Mouse (Mus musculus) erythroblast, embryonic 14.5 days (primary cell): ENCODE data around the gene Meig1. TPM values are rescaled to one million over a fixed set of nuclear protein-coding genes. Genes with fewer than 3 reads are reported as not detected.

Experiments used
- H3K27me3 ChIP-seq: 2 replicates; pipeline ENCODE4 v1.6.1; 2012; ENCODE audit warnings: inconsistent platforms; ENCODE audit not compliant: control insufficient read depth
- H3K36me3 ChIP-seq: 2 replicates; pipeline ENCODE4 v1.6.1; 2012; ENCODE audit warnings: mild to moderate bottlenecking, inconsistent platforms; ENCODE audit not compliant: control insufficient read depth
- H3K4me1 ChIP-seq: 2 replicates; pipeline ENCODE4 v1.6.1; 2012; ENCODE audit warnings: inconsistent platforms; ENCODE audit not compliant: control insufficient read depth
- H3K4me3 ChIP-seq: replicated peaks from 2 replicates; pipeline ENCODE3; 2012; ENCODE audit warnings: moderate library complexity, mild to moderate bottlenecking, inconsistent platforms
- H3K9me3 ChIP-seq: 2 replicates; pipeline ENCODE4 v1.6.1; 2012; ENCODE audit warnings: low read length, inconsistent platforms, mixed read lengths; ENCODE audit not compliant: control insufficient read depth
- GATA1 ChIP-seq: IDR thresholded peaks from 2 replicates; pipeline ENCODE4 v1.6.1; 2012; ENCODE audit warnings: low read length, inconsistent platforms, mixed read lengths
- TAL1 ChIP-seq: IDR thresholded peaks from 3 replicates; pipeline ENCODE4 v1.6.1; 2012; ENCODE audit warnings: low read length, inconsistent platforms, mixed read lengths
- polyA plus RNA-seq: library from polyadenylated mRNA; stranded (reverse); fragments of >175 nt; gene quantifications from 2 replicates; pipeline ENCODE4 v1.2.3, GENCODE M21; 2012

The Meig1 gene
- polyA plus RNA-seq, 1 experiment = not detected

- Histone ChIP-seq H3K27me3 (no peaks in the 10 kb centered on the region), H3K9me3 (no peaks in the 10 kb centered on the region), H3K4me1 (no peaks in the 10 kb centered on the region), H3K36me3 (no peaks in the 10 kb centered on the region), H3K4me3 (no peak overlapping the region)
- TF ChIP-seq TAL1 (no peak), GATA1 (no peak)
These were observed 35.2 kb downstream of the Meig1 start for GRCm38 (mm10) chr2:3387105-3387860.

GRCm38 (mm10) chr2:3365127-3365526 lies 57.3 kb downstream of the Meig1 start:
- H3K4me1 ChIP-seq = no peaks in the 10 kb centered on the region
- TF ChIP-seq GATA1 (no peak), TAL1 (no peak)
- H3K4me3 ChIP-seq = no peak overlapping the region
- no peaks in the 10 kb centered on the region for H3K27me3 ChIP-seq
- no peaks in the 10 kb centered on the region for H3K9me3 ChIP-seq
- no peaks in the 10 kb centered on the region for H3K36me3 ChIP-seq

- H3K9me3 ChIP-seq = no peaks in the 10 kb centered on the region
These were observed 61.4 kb downstream of the Meig1 start for GRCm38 (mm10) chr2:3361067-3361466.

More at GRCm38 (mm10) chr2:3361067-3361466, 61.4 kb downstream of the Meig1 start:
- TF ChIP-seq TAL1 (no peak), GATA1 (no peak)
- no peaks in the 10 kb centered on the region for H3K27me3 ChIP-seq
- no peak overlapping the region for H3K4me3 ChIP-seq
- H3K4me1 ChIP-seq = no peaks in the 10 kb centered on the region
- H3K36me3 ChIP-seq = no peaks in the 10 kb centered on the region

Other genes with a start within 250 kb of the Meig1 start
- gene Nmt2, start 138.4 kb downstream of the Meig1 start, polyA plus RNA-seq = 0.70 and 1.3 TPM in 2 replicates
- gene Rpp38, start 90.0 kb downstream of the Meig1 start, polyA plus RNA-seq = 0.03 and 0.11 TPM in 2 replicates
- gene Acbd7, start 86.5 kb downstream of the Meig1 start, polyA plus RNA-seq = not detected in 2 replicates
- not detected in 2 replicates for gene Olah, start 25.4 kb downstream of the Meig1 start, polyA plus RNA-seq
- gene Dclre1c, start 1.5 kb upstream of the Meig1 start, polyA plus RNA-seq = 0.02 and 0.18 TPM in 2 replicates
- gene Suv39h2, start 52.4 kb upstream of the Meig1 start, polyA plus RNA-seq = 0.12 and 0.31 TPM in 2 replicates
- gene Gm45902, start 90.1 kb upstream of the Meig1 start, polyA plus RNA-seq = 0.10 and 0.11 TPM in 2 replicates
- gene Hspa14, start 90.2 kb upstream of the Meig1 start, polyA plus RNA-seq = 0.74 and 0.87 TPM in 2 replicates
- 0.02 TPM in 1 of 2 replicates, not detected in the other for gene Cdnf, start 90.4 kb upstream of the Meig1 start, polyA plus RNA-seq
- 0.39 and 0.90 TPM in 2 replicates for gene Fam107b, start 147.8 kb upstream of the Meig1 start, polyA plus RNA-seq